Mouse (Mus musculus): ENCODE measurements at regions not wholly inside any gene's neighbourhood (a gene's known extent, or its start where the extent isn't known, plus 50 kb on each side); places are given as distances from the start of the nearest gene placed in this dataset.
A peak's percentile ranks its signal among the peaks of the same experiment; 100 is the strongest.

DNA sequence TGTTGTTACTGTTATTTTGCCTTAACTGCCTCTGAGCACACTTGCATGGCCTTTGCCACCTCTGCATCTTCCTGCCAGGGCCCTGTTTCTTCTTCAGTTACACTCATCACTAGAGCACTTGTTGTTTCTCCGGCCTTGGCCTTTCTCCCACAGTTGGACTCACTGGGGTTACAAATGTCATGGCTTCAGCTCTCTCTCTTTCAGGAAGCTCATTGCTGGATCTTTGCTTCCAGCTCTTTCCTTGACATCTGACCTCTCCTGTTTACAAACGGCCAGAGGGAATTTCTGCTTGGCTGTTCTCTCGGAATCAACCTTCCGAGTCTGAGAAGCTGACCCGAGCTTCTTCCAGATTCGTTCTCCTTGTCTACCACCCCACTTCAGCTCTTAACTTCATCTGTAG lies 146.6 kb upstream of the Adamts3 start:
- in situ Hi-C loops (cut with MboI; ENCODE audit: low pct_unique_long_range_greater_than_20kb): no loop called here
- DNase-seq (ENCODE audit: low read depth, low spot score) (no peak), ATAC-seq (no peak)
- POLR2A ChIA-PET: no interaction called here
- peaks cover 7% of the 10 kb centered on the region for H3K27me3 ChIP-seq
- TF ChIP-seq CTCF (IDR thresholded peaks at IDR 0.05): no peak
- CTCF ChIA-PET: interaction anchor here (1.2 kb wide), 1 partner anchor 20 kb away, joined by 3 read pairs; no protein-coding TSS in a partner anchor

DNA sequence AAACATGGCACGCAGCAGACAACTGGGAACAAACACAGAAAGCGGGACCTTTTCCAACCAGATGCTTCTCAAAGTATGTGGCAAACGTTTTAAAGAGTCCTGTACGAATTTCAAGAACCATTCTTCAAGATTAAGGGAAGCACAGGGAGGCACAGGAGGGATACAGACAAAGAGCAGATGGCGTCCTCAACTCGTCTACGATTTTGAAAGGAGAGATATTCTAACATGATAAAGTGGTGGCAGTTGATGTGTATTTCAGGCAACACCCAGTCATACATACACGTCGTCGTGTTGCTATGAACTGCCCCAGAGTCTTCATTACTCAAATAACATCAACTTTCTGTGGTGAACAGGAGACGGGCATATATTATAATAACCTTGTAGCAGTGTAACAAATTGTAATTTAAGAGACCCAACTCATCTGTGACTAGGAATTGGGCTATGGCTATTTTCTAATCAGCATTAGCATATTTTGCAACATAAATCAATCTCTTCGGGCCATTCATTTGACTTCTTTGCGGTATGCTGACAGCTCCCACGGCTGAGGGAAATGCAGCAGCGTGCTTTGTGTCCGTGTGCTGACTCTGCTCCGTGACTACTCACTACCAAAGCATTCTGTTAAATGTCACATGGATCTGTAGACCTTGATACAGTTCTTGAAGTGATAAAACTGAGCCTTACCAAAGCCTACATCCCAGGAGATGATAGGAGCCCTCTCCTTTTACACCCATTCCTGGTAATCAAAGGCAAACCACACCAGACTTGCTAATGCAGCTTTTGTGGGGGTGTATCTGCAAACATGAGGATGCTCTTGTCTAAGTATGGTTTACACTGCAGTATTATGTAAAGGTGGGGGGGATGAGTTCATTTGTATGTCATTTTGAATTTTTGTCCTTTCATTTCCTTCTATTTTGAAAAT lies 144.0 kb upstream of the Adamts3 start:
- no peaks in the 10 kb centered on the region for H3K27me3 ChIP-seq
- no peak for DNase-seq (ENCODE audit: low read depth, low spot score)
- in situ Hi-C loops (cut with MboI; ENCODE audit: low pct_unique_long_range_greater_than_20kb): no loop called here
- no peak for TF ChIP-seq CTCF (IDR thresholded peaks at IDR 0.05)
- POLR2A ChIA-PET: no interaction called here
- no peak for ATAC-seq
- CTCF ChIA-PET: no interaction called here

DNA sequence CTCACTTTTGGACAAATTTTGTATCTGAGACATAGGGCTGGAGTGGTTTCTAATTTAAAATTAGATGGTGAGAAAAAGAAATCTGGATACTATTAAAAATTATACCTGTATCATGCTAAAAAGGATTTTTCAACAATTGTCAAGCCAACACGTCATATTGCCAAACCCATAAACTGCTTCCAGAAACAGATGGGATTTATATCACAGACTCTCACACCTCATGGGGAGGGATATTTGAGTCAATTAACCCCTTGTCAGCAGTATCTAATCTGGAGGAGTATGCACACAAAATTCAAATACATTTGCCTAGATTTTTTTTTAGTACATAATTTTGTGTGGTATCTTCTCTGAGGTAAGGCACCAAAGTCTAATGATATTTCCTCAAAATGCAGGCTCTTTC lies 138.3 kb upstream of the Adamts3 start:
- peaks cover 4% of the 10 kb centered on the region for H3K27me3 ChIP-seq
- ATAC-seq: no peak
- in situ Hi-C loops (cut with MboI; ENCODE audit: low pct_unique_long_range_greater_than_20kb): no loop called here
- no peak for TF ChIP-seq CTCF (IDR thresholded peaks at IDR 0.05)
- POLR2A ChIA-PET: no interaction called here
- CTCF ChIA-PET: no interaction called here
- DNase-seq (ENCODE audit: low read depth, low spot score): no peak

DNA sequence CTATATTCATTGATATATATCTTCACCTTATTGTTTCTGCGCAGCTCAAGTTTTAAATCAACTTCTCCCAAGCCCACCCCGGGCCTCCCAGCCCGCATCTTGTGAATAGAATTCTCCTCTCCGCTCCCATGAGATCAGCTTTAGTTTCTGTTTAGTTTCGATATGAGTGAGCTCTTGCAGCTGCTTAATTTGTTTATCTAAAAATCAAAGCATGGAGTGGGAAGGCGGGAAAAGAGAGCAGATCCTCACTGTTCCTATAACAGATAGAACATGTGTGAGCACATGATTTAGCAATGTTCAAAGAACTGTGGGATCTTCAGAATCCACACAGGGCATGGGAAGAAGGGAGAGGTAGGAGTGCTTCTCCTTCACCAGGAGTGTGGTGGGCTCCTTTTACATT lies 117.6 kb upstream of the Adamts3 start:
- no peak for TF ChIP-seq CTCF (IDR thresholded peaks at IDR 0.05)
- ATAC-seq (no peak), DNase-seq (ENCODE audit: low read depth, low spot score) (no peak)
- CTCF ChIA-PET: no interaction called here
- peaks cover 7% of the 10 kb centered on the region for H3K27me3 ChIP-seq
- POLR2A ChIA-PET: no interaction called here
- in situ Hi-C loops (cut with MboI; ENCODE audit: low pct_unique_long_range_greater_than_20kb): no loop called here

DNA sequence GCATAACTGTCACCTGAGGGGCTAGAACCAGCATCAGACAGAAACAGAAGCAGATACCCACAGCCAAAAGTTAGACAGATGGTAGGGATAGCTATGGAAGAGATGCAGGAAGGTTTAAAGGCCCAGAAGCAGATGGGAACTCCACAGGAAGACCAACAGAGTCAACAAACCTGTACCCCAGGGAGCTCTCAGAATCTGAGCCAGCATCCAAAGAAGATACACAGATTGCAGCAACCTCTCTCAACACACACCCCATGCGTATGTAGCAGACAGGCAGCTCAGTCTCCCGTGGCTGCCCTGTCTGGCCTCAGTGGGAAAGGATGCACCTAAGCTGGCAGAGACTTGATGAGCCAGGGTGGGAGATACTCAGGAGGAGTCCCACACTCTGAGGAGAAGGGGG lies 108.4 kb upstream of the Adamts3 start:
- TF ChIP-seq CTCF (IDR thresholded peaks at IDR 0.05): no peak
- ChIA-PET POLR2A (no interaction called here), CTCF (no interaction called here)
- no peak for ATAC-seq
- in situ Hi-C loops (cut with MboI; ENCODE audit: low pct_unique_long_range_greater_than_20kb): no loop called here
- peaks cover 7% of the 10 kb centered on the region for H3K27me3 ChIP-seq
- no peak for DNase-seq (ENCODE audit: low read depth, low spot score)

DNA sequence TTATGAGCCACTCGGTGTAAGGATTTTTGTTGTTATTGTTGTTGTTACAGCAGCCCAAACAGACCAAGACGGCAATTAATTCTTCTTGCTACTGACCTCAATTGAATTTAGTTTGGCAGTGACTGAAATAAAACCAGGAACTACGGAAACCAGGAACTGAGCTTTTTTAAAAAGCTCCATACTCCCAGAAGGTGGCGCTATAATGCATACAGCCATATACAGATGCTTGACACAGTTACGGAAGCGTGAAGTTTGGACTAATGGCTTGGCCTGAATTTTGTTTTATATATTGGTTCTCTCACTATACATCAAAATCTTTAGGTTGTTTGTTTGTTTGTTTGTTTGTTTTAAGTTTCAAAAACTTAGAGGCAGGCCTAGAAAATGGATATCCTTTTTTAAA lies 98.5 kb upstream of the Adamts3 start:
- ATAC-seq: no peak
- no peak for DNase-seq (ENCODE audit: low read depth, low spot score)
- CTCF ChIA-PET: interaction anchor here (1.3 kb wide), 1 partner anchor 18 kb away, joined by 3 read pairs; no protein-coding TSS in a partner anchor
- peaks cover 16% of the 10 kb centered on the region for H3K27me3 ChIP-seq
- peak; percentile 41 for TF ChIP-seq CTCF (IDR thresholded peaks at IDR 0.05)
- in situ Hi-C loops (cut with MboI; ENCODE audit: low pct_unique_long_range_greater_than_20kb): no loop called here
- POLR2A ChIA-PET: no interaction called here

DNA sequence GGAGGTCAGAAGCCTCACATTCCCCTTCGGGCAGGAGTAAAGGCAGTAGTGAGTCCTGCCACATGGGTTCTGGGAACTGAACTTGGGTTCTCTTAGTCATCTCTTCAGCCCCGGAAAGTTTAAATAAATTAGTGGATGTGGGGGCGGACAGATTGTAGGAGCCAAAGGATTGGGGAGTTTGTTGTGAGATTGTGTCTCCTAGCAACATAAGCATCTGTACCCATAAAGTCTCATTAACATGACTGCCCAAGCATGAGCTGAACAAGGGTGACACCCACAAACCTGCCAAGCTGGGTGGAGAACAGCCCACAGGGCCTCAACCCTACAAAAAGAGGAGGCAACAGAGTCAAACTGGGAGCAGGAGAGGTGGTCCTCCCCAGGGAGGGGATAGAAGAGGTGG lies 97.1 kb upstream of the Adamts3 start:
- ChIA-PET POLR2A (no interaction called here), CTCF (no interaction called here)
- DNase-seq (ENCODE audit: low read depth, low spot score): no peak
- in situ Hi-C loops (cut with MboI; ENCODE audit: low pct_unique_long_range_greater_than_20kb): no loop called here
- H3K27me3 ChIP-seq: peaks cover 20% of the 10 kb centered on the region
- no peak for TF ChIP-seq CTCF (IDR thresholded peaks at IDR 0.05)
- no peak for ATAC-seq

DNA sequence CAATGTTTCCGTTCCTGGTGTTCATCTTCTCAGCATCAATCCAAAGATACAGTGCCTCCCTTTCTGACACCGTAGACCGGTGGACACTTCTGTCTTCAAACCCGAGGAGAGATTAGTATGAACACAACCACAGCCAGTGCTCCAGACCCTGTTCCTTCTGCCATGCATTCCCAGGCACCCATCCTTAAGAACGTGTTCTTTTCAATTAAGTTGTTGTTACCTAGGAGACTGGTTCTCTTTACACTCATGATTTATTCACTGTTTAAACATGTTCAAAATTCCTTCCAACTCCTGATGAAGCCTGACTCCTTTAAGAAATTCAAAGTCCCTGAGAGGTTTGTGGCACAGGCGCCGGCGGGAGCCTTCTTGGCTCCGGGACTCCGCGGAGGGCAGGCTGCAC lies 69.5 kb upstream of the Adamts3 start:
- in situ Hi-C loops (cut with MboI; ENCODE audit: low pct_unique_long_range_greater_than_20kb): no loop called here
- DNase-seq (ENCODE audit: low read depth, low spot score) (no peak), ATAC-seq (no peak)
- CTCF ChIA-PET: no interaction called here
- TF ChIP-seq CTCF (IDR thresholded peaks at IDR 0.05): no peak
- POLR2A ChIA-PET: no interaction called here
- H3K27me3 ChIP-seq: no peaks in the 10 kb centered on the region

DNA sequence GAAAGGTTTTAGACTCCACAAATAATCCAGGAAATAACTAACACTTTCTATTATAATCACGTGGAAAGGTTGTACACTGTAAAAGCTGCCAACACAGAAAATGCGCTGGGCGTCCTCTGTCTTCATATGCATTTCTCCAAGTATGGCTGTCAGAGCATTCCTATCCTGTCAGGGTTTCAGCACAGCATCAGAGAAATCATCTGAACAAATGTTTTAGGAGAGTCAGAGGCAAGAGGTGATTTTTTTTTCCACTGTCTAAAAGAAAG lies 62.5 kb upstream of the Adamts3 start:
- DNase-seq (ENCODE audit: low read depth, low spot score) (no peak), ATAC-seq (no peak)
- peaks cover 3% of the 10 kb centered on the region for H3K27me3 ChIP-seq
- POLR2A ChIA-PET: interaction anchor here (0.7 kb wide), 1 partner anchor 469 kb away, joined by 5 read pairs; no protein-coding TSS in a partner anchor
- TF ChIP-seq CTCF (IDR thresholded peaks at IDR 0.05): no peak
- CTCF ChIA-PET: no interaction called here
- in situ Hi-C loops (cut with MboI; ENCODE audit: low pct_unique_long_range_greater_than_20kb): no loop called here

DNA sequence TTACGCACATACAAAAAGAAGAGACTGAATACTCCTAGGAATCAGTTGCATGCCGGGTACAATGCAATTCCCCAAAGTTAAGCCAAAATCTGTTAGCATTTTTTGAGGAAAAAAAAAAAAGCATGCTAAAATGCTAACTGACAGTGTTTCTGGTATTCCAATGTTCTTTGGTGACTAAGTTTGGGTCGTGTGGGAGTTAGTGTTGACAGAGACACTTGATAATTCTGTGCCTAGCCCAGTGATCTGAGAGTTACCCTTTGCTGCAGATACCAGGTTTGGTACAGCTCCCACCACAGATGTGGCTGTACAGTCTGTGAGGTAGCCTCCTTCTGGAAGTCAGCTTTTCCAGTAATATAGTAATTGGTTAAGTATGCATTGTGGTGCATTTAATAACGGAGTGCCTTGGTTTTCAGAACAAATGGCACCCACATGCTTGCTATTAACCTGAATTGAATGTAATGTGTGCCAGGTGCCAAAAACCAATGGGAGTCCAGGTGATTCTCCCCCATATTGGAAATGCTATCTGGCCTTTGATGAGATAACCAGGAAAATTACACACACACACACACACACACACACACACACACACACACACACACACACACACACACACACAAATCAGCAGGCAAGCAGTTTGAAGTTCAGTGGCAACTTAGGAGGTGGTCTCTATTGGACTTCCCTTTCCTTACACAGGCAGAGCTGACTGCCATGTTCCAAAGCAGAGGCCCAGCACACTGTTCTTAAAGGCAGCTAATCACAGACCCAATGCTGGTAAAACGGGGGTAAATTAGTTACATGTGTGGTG lies 61.9 kb upstream of the Adamts3 start:
- ATAC-seq: no peak
- CTCF ChIA-PET: no interaction called here

More for the DNA sequence above, 61.9 kb upstream of the Adamts3 start:
- in situ Hi-C loops (cut with MboI; ENCODE audit: low pct_unique_long_range_greater_than_20kb): no loop called here
- no peak for DNase-seq (ENCODE audit: low read depth, low spot score)
- peaks cover 3% of the 10 kb centered on the region for H3K27me3 ChIP-seq
- POLR2A ChIA-PET: interaction anchor here (0.7 kb wide), 1 partner anchor 470 kb away, joined by 5 read pairs; no protein-coding TSS in a partner anchor
- TF ChIP-seq CTCF (IDR thresholded peaks at IDR 0.05): no peak

Data from Patski (cell line).